Mouse (Mus musculus) midbrain, postnatal 0 days (tissue): ENCODE measurements at regions not wholly inside any gene's neighbourhood (a gene's known extent, or its start where the extent isn't known, plus 50 kb on each side); places are given as distances from the start of the nearest gene placed in this dataset.

ENCODE experiments used
- ATAC-seq: fragments of 200-750 bp; cut with Nextera tagmentation; 2 replicates; pipeline ENCODE4 v1.8.0; 2017; ENCODE audit warnings: moderate number of reproducible peaks, mild to moderate bottlenecking, moderate TSS enrichment, moderate library complexity; ENCODE audit not compliant: low FRiP score
- DNase-seq: peaks from one replicate; pipeline ENCODE4 v3.0.0-alpha.2; 2015; ENCODE audit warnings: low spot score
- H3K27ac ChIP-seq: fragments of 300-500 bp; sonication (generic); 2 replicates; pipeline ENCODE4 v1.5.1; 2014; ENCODE audit warnings: low read depth, mild to moderate bottlenecking, low read length, mixed read lengths
- H3K27me3 ChIP-seq: fragments of 300-500 bp; sonication (generic); 2 replicates; pipeline ENCODE4 v1.6.1; 2014; ENCODE audit warnings: low read length, control low read depth, mixed read lengths; ENCODE audit not compliant: insufficient read depth
- H3K36me3 ChIP-seq: fragments of 300-500 bp; sonication (generic); 2 replicates; pipeline ENCODE4 v1.6.1; 2014; ENCODE audit warnings: low read length, control low read depth, mixed read lengths; ENCODE audit not compliant: insufficient read depth
- H3K4me1 ChIP-seq: fragments of 300-500 bp; sonication (generic); 2 replicates; pipeline ENCODE4 v1.6.1; 2014; ENCODE audit warnings: mild to moderate bottlenecking, control low read depth, antibody characterized with exemption, low read length, mixed read lengths; ENCODE audit not compliant: insufficient read depth
- H3K4me2 ChIP-seq: fragments of 300-500 bp; sonication (generic); 2 replicates; pipeline ENCODE4 v1.6.1; 2014; ENCODE audit warnings: low read depth, mild to moderate bottlenecking, low read length, mixed read lengths; ENCODE audit not compliant: poor library complexity, severe bottlenecking
- H3K4me3 ChIP-seq: fragments of 300-500 bp; sonication (generic); 2 replicates; pipeline ENCODE4 v1.5.1; 2014; ENCODE audit warnings: low read depth, mild to moderate bottlenecking, low read length, moderate library complexity
- H3K9ac ChIP-seq: fragments of 300-500 bp; sonication (generic); replicated peaks from 2 replicates; pipeline ENCODE4 v1.6.1; 2014; ENCODE audit warnings: mild to moderate bottlenecking, low read length, moderate library complexity, mixed read lengths; ENCODE audit not compliant: poor library complexity, severe bottlenecking
- H3K9me3 ChIP-seq: fragments of 300-500 bp; sonication (generic); 2 replicates; pipeline ENCODE4 v1.6.1; 2016; ENCODE audit warnings: low read length, control low read depth
- CTCF ChIP-seq: IDR thresholded peaks from 2 replicates; pipeline ENCODE4 v1.5.1; 2016; ENCODE audit warnings: antibody characterized with exemption, mild to moderate bottlenecking
- WGBS: fragments of 180-500 bp; shearing (Covaris S2); extraction: QIAGEN DNeasy Blood & Tissue Kit; methylation state at CpG from one replicate; pipeline ENCODE4 v1.1.7; 2014; 5-methylcytosine and 5-hydroxymethylcytosine counted together

- ATAC-seq = no peak
- H3K27ac ChIP-seq = no peak overlapping the region
Observed at GRCm38 (mm10) chr8:7808395-7808794, 852.6 kb downstream of the Efnb2 start.

GRCm38 (mm10) chr8:7799221-7799620, 861.8 kb downstream of the Efnb2 start:
- Histone ChIP-seq H3K9me3 (no peaks in the 10 kb centered on the region), H3K27ac (no peak overlapping the region), H3K4me2 (no peak overlapping the region), H3K36me3 (no peaks in the 10 kb centered on the region), H3K9ac (no peak overlapping the region), H3K4me3 (no peak overlapping the region), H3K27me3 (no peaks in the 10 kb centered on the region), H3K4me1 (no peaks in the 10 kb centered on the region)
- 79% methylated on average over 3 of the region's 3 CpGs for WGBS
- DNase-seq (no peak), ATAC-seq (no peak)
- TF ChIP-seq CTCF = no peak

More at GRCm38 (mm10) chr8:7808395-7808794, 852.6 kb downstream of the Efnb2 start:
- Histone ChIP-seq H3K4me1 (no peaks in the 10 kb centered on the region), H3K9me3 (no peaks in the 10 kb centered on the region), H3K36me3 (no peaks in the 10 kb centered on the region), H3K27me3 (no peaks in the 10 kb centered on the region), H3K4me2 (no peak overlapping the region), H3K9ac (no peak overlapping the region), H3K4me3 (no peak overlapping the region)
- DNase-seq = no peak
- no peak for TF ChIP-seq CTCF
- 78% methylated on average over 1 of the region's 1 CpGs for WGBS

- WGBS = 85% methylated on average over 4 of the region's 4 CpGs
- Histone ChIP-seq H3K27ac (no peak overlapping the region), H3K4me2 (no peak overlapping the region), H3K4me3 (no peak overlapping the region), H3K4me1 (no peaks in the 10 kb centered on the region), H3K9ac (no peak overlapping the region), H3K27me3 (no peaks in the 10 kb centered on the region), H3K36me3 (no peaks in the 10 kb centered on the region), H3K9me3 (no peaks in the 10 kb centered on the region)
- ATAC-seq (no peak), DNase-seq (no peak)
- no peak for TF ChIP-seq CTCF
Observed at GRCm38 (mm10) chr8:7796156-7796555, 864.9 kb downstream of the Efnb2 start.

GRCm38 (mm10) chr8:7763820-7764219, 897.2 kb downstream of the Efnb2 start:
- H3K36me3 ChIP-seq = no peaks in the 10 kb centered on the region
- no peaks in the 10 kb centered on the region for H3K9me3 ChIP-seq
- DNase-seq (no peak), ATAC-seq (no peak)
- no peaks in the 10 kb centered on the region for H3K4me1 ChIP-seq
- no peak overlapping the region for H3K4me3 ChIP-seq
- WGBS = 43% methylated on average over 3 of the region's 3 CpGs
- no peak overlapping the region for H3K9ac ChIP-seq
- no peak overlapping the region for H3K4me2 ChIP-seq
- no peak overlapping the region for H3K27ac ChIP-seq
- no peaks in the 10 kb centered on the region for H3K27me3 ChIP-seq
- no peak for TF ChIP-seq CTCF

- DNase-seq = no peak
- no peak overlapping the region for H3K4me3 ChIP-seq
- WGBS = 61% methylated on average over 4 of the region's 4 CpGs
- no peak for TF ChIP-seq CTCF
- no peak overlapping the region for H3K27ac ChIP-seq
- no peak for ATAC-seq
- H3K36me3 ChIP-seq = no peaks in the 10 kb centered on the region
- H3K9ac ChIP-seq = no peak overlapping the region
- H3K27me3 ChIP-seq = no peaks in the 10 kb centered on the region
- H3K9me3 ChIP-seq = no peaks in the 10 kb centered on the region
- no peaks in the 10 kb centered on the region for H3K4me1 ChIP-seq
- no peak overlapping the region for H3K4me2 ChIP-seq
Observed at GRCm38 (mm10) chr8:7760987-7761386, 900.1 kb downstream of the Efnb2 start.

- no peaks in the 10 kb centered on the region for H3K27me3 ChIP-seq
- TF ChIP-seq CTCF = no peak
- no peak overlapping the region for H3K9ac ChIP-seq
- H3K27ac ChIP-seq = no peak overlapping the region
- H3K4me1 ChIP-seq = no peaks in the 10 kb centered on the region
- no peak overlapping the region for H3K4me3 ChIP-seq
- 63% methylated on average over 2 of the region's 2 CpGs for whole genome bisulfite sequencing
- no peaks in the 10 kb centered on the region for H3K36me3 ChIP-seq
- no peaks in the 10 kb centered on the region for H3K9me3 ChIP-seq
- no peak for ATAC-seq
- DNase-seq = no peak
- H3K4me2 ChIP-seq = no peak overlapping the region
Observed at GRCm38 (mm10) chr8:7732726-7733125, 928.3 kb downstream of the Efnb2 start.
